Mouse (Mus musculus) forebrain, postnatal 0 days (tissue): ENCODE results near the gene Gm20671. TPM values are rescaled to one million over a fixed set of nuclear protein-coding genes. Genes with fewer than 3 reads are reported as not detected.
A peak's percentile ranks its signal among the peaks of the same experiment; 100 is the strongest.

ENCODE experiments used
- ATAC-seq: fragments of 200-750 bp; cut with Nextera tagmentation; 2 replicates; pipeline ENCODE4 v1.8.0; 2017; ENCODE audit warnings: mild to moderate bottlenecking, moderate library complexity
- DNase-seq: peaks from one replicate; pipeline ENCODE4 v3.0.0-alpha.2; 2015
- H3K27ac ChIP-seq: fragments of 300-500 bp; sonication (generic); 2 replicates; pipeline ENCODE4 v1.5.1; 2014; ENCODE audit warnings: low read depth, mild to moderate bottlenecking, antibody characterized with exemption, low read length, moderate library complexity, mixed read lengths
- H3K27me3 ChIP-seq: fragments of 300-500 bp; sonication (generic); 2 replicates; pipeline ENCODE4 v1.6.1; 2014; ENCODE audit warnings: mild to moderate bottlenecking, low read length, mixed read lengths; ENCODE audit not compliant: insufficient read depth
- H3K36me3 ChIP-seq: fragments of 300-500 bp; sonication (generic); 2 replicates; pipeline ENCODE4 v1.6.1; 2014; ENCODE audit warnings: mild to moderate bottlenecking, moderate library complexity; ENCODE audit not compliant: insufficient read depth
- H3K4me1 ChIP-seq: fragments of 300-500 bp; sonication (generic); 2 replicates; pipeline ENCODE4 v1.6.1; 2014; ENCODE audit warnings: antibody characterized with exemption; ENCODE audit not compliant: insufficient read depth
- H3K4me2 ChIP-seq: fragments of 300-500 bp; sonication (generic); 2 replicates; pipeline ENCODE4 v1.6.1; 2014; ENCODE audit warnings: low read depth, mild to moderate bottlenecking, moderate library complexity
- H3K4me3 ChIP-seq: fragments of 300-500 bp; sonication (generic); 2 replicates; pipeline ENCODE4 v1.5.1; 2014; ENCODE audit warnings: low read depth, low read length, mixed read lengths
- H3K9ac ChIP-seq: fragments of 300-500 bp; sonication (generic); 2 replicates; pipeline ENCODE4 v1.6.1; 2014; ENCODE audit warnings: mild to moderate bottlenecking
- H3K9me3 ChIP-seq: fragments of 300-500 bp; sonication (generic); 2 replicates; pipeline ENCODE4 v1.6.1; 2016; ENCODE audit warnings: low read length
- CTCF ChIP-seq: sonication (generic); IDR thresholded peaks from 2 replicates; pipeline ENCODE4 v1.5.1; 2016; ENCODE audit warnings: antibody characterized with exemption, control low read depth, low read depth
- WGBS: fragments of 180-500 bp; shearing (Covaris S2); extraction: QIAGEN DNeasy Blood & Tissue Kit; methylation state at CpG from one replicate; pipeline ENCODE4 v1.1.7; 2014; 5-methylcytosine and 5-hydroxymethylcytosine counted together
- polyA plus RNA-seq: library from polyadenylated mRNA; unstranded; fragments of >200 nt; fragmentation: Nextera tagmentation; extraction: Ambion mirVana; gene quantifications from 2 replicates; pipeline ENCODE4 v1.2.1, GENCODE M21; 2015
- total RNA-seq: library from RNA; depleted of rRNA; stranded (reverse); fragments of >200 nt; gene quantifications from 2 replicates; pipeline ENCODE4 v1.2.3, GENCODE M21; 2014

Gene Gm20671
- total and polyA plus RNA-seq, 2 experiments from 2014 or later = 3.0 TPM; not detected in 1

DNA sequence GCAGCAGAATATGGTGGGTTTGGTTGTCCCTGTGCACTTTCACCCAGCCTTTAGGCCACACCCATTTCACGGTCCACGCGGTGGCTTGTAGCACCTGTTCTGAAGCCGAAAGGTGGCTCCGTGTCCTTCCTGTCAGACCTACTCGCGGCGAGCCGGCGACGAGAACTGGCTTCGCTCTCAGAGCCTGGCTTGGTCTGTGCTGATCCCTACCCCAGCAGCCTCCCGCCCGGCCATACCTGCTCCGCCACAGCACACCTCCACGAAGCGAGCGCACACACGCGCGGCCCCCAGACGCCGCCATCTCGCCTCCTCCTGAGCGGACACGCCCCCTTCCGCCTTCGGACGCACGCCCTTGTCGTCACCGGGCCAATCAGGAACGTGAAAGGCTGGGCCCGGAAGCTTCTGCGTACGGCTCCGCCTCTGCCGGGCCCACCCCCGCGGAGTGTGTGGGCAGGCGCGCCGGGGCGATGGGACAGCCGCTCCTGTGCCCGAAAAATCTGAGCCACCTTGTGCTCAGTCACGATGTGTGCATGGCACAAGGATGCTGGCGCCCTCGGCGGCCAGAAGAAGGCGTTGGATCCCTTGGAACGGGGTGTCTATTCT, 41.5 kb downstream of the Gm20671 start, which contains the start of gene Pisd:
Pisd (minus strand) TSS at position 334 of the 603 bp plus-strand sequence.
- peak; percentile 67 for TF ChIP-seq CTCF
- no peaks in the 10 kb centered on the region for H3K4me1 ChIP-seq
- H3K9me3 ChIP-seq = no peaks in the 10 kb centered on the region
- peak; percentile 100 for ATAC-seq
- peak within 1 kb of the TSS; percentile 56 for H3K9ac ChIP-seq
- peak; percentile 97 for DNase-seq
- H3K36me3 ChIP-seq = peaks cover 3% of the 10 kb centered on the region; the same call in 1 of the 2 replicates
- H3K4me3 ChIP-seq = peak within 1 kb of the TSS; percentile 61
- no peaks in the 10 kb centered on the region for H3K27me3 ChIP-seq
- peak within 1 kb of the TSS; percentile 66 for H3K4me2 ChIP-seq
- peak within 1 kb of the TSS; percentile 69 for H3K27ac ChIP-seq
- WGBS = under 1% methylated on average over 52 of the region's 52 CpGs

DNA sequence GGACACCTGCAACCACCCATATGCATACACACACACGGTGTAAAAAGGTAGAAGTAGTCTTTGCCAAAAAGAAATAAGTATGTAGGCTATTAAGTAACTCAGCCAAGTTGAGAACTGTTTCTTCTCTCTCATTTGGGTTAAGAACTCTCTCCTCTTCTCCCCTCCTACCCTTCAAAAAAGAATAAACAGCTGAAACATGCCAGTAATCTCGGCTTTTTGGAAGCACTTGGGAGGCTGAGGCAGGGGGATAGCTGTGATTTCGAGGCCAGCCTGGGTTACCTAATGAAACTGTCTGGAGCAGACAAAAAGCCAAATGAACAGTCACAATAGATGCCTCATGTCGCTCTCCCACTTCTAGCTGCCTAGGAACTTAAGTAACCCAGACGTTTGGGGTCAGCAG, 42.2 kb downstream of the Gm20671 start:
- no peak for TF ChIP-seq CTCF
- Histone ChIP-seq H3K9ac (peak overlapping the region; percentile 56), H3K4me1 (no peaks in the 10 kb centered on the region), H3K9me3 (no peaks in the 10 kb centered on the region), H3K36me3 (peaks cover 3% of the 10 kb centered on the region; the same call in 1 of the 2 replicates), H3K27ac (0 out of 2 replicates have a peak overlapping the region, but pooled peaks have one; percentile 16), H3K27me3 (no peaks in the 10 kb centered on the region), H3K4me3 (peak overlapping the region; percentile 61), H3K4me2 (peak overlapping the region; percentile 66)
- WGBS = 21% methylated on average over 5 of the region's 5 CpGs
- ATAC-seq (no peak), DNase-seq (no peak)

DNA sequence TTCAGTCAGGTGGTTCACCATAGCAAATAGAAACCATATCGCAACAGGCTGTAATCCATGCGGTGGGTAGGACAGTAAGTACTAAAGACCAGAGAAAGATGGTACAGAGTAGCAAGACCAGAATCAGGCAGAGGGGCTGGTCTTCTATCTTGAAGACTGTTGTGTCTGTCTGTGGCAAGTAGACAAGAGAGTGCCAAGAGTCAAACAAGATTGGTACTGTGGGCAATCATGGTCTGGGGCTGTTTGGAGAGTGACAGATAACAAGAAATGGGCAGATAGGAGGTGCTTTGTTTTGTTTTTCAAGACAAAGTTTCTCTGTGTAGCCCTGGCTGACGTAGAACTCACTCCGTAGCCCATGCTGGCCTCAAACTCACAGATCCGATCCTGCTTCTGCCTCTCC, 45.3 kb downstream of the Gm20671 start:
- Histone ChIP-seq H3K4me3 (no peak overlapping the region), H3K4me2 (no peak overlapping the region), H3K27ac (no peak overlapping the region), H3K9ac (no peak overlapping the region), H3K9me3 (no peaks in the 10 kb centered on the region), H3K27me3 (no peaks in the 10 kb centered on the region), H3K4me1 (no peaks in the 10 kb centered on the region), H3K36me3 (peaks cover 3% of the 10 kb centered on the region; the same call in 1 of the 2 replicates)
- no peak for TF ChIP-seq CTCF
- ATAC-seq (no peak), DNase-seq (no peak)
- WGBS = 98% methylated on average over 5 of the region's 5 CpGs

DNA sequence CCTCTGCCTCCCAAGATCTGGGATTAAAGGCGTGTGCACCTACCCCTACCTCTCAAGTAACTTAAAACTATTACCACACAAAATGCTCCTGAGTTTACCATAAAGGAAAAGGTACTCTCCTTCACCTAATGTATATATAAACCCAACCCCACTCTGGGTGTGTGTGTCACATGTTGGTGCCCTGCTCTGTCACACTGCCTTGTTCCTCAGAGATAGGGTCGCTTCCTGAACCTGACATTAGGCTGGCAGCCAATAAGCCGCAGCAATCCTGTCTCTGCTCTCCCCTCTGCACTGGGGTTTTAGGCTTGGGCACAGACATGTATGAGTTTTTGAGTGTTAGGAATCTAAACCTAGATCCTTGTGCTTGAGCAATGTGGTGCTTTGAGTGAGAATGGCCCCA, 48.7 kb downstream of the Gm20671 start:
- H3K4me3 ChIP-seq = no peak overlapping the region
- no peaks in the 10 kb centered on the region for H3K4me1 ChIP-seq
- TF ChIP-seq CTCF = no peak
- 92% methylated on average over 3 of the region's 3 CpGs for WGBS
- no peak overlapping the region for H3K4me2 ChIP-seq
- peaks cover 13% of the 10 kb centered on the region for H3K36me3 ChIP-seq
- H3K9ac ChIP-seq = no peak overlapping the region
- no peaks in the 10 kb centered on the region for H3K27me3 ChIP-seq
- no peak for DNase-seq
- no peak overlapping the region for H3K27ac ChIP-seq
- no peak for ATAC-seq
- H3K9me3 ChIP-seq = no peaks in the 10 kb centered on the region

DNA sequence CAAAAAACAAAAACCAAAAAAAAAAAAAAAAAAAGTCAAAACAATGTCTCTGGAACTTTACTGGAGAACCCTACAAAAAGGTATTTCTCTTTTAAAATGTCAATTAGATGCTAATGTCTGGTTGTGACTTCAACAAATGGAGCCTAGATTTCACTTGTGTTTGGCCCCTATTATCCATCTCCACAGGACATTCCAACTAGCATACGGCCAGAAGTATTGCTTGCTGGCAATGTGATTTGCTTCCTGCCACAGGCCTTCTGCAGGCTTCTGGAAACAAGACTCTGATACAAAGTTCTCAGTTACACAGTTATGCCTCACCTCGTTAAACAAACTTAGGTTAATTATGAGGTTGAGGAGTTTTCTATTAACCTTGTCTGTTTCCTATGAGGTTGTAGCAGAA, 54.5 kb downstream of the Gm20671 start:
- 48% methylated on average over 2 of the region's 2 CpGs for WGBS
- Histone ChIP-seq H3K9me3 (no peaks in the 10 kb centered on the region), H3K4me3 (no peak overlapping the region), H3K4me2 (no peak overlapping the region), H3K27ac (no peak overlapping the region), H3K4me1 (no peaks in the 10 kb centered on the region), H3K27me3 (no peaks in the 10 kb centered on the region), H3K36me3 (peaks cover 28% of the 10 kb centered on the region), H3K9ac (no peak overlapping the region)
- ATAC-seq (no peak), DNase-seq (no peak)
- TF ChIP-seq CTCF = no peak

DNA sequence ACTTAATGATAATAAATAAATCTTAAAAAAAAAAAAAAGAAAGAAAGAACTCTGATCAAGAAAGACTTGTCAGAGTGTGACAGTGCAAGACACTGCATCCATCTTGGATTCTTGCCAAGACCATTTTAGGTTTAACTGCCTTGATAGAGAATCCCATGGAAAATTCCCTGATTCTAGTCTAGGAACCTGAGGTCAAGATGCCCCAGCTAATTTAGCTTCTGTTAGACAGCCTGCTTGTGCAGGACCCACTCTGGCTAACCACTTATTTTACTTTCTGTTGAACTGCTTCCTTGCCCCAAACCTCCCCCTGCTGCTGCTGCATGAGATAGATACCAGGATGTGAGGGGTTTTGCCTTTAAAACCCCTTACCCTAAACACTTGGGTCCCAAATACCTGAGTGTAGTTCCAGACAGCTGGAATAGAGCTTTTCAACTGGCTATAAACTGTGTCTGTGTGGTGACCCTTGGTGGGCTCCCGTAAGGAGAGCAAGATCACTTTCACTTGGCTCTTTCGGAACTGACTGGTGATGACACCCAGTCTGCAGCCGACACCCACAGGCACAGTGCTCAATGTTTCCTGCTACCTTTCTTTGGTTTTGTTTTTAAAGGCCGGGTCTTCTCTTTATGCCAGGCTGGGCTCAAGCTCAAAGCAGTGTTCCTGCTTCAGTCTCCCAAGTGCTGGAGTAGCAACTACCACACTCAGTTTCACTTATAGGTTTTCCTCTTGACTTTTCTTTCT, 59.1 kb downstream of the Gm20671 start:
- Histone ChIP-seq H3K4me3 (no peak overlapping the region), H3K36me3 (peaks cover 40% of the 10 kb centered on the region), H3K4me1 (no peaks in the 10 kb centered on the region), H3K27ac (no peak overlapping the region), H3K4me2 (no peak overlapping the region), H3K9ac (no peak overlapping the region), H3K9me3 (no peaks in the 10 kb centered on the region), H3K27me3 (no peaks in the 10 kb centered on the region)
- WGBS = 96% methylated on average over 4 of the region's 4 CpGs
- ATAC-seq (no peak), DNase-seq (no peak)
- no peak for TF ChIP-seq CTCF

DNA sequence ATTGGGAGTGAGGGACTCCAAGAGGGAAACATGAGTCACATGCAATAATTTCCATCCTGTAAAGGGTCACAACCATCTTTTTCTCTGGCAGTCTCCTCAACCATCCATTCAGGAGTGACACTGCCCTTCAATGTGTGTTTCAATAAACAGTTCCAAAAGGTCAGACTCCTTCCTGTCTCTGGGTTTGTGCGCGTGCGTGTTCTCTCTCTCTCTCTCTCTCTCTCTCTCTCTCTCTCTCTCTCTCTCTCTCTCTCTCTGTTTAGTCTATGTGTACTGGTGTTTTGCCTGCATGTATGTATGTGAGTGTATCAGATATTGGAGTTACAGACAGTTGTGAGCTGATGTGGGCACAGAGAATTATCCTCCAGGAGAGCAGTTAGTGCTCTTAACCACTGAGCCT, 59.9 kb downstream of the Gm20671 start:
- ATAC-seq = no peak

More for the DNA sequence above, 59.9 kb downstream of the Gm20671 start:
- peaks cover 39% of the 10 kb centered on the region for H3K36me3 ChIP-seq
- no peak overlapping the region for H3K27ac ChIP-seq
- no peaks in the 10 kb centered on the region for H3K4me1 ChIP-seq
- WGBS = 86% methylated on average over 3 of the region's 3 CpGs
- H3K4me3 ChIP-seq = no peak overlapping the region
- H3K4me2 ChIP-seq = no peak overlapping the region
- no peak for TF ChIP-seq CTCF
- H3K9me3 ChIP-seq = no peaks in the 10 kb centered on the region
- H3K9ac ChIP-seq = no peak overlapping the region
- no peak for DNase-seq
- H3K27me3 ChIP-seq = no peaks in the 10 kb centered on the region
